18 mouse cellular contexts compared by ENCODE assay signal in genomic region chr5:148363441-148364113, GRCm38 (mm10). TPM values are rescaled to one million over a fixed set of nuclear protein-coding genes. Genes with fewer than 3 reads are reported as not detected.
A peak's percentile ranks its signal among the peaks of the same experiment; 100 is the strongest.
DNase-seq lines count a peak whose midpoint lies in the region; ATAC-seq and TF ChIP-seq lines count a peak whose summit lies in the region.
"Had no signal": no experiment of that assay in that cellular context is flagged by ENCODE, and none has a peak within 500 bp of the region (broad histone marks: within the 10 kb centered on the region; RNA-seq: fewer than 3 reads in every experiment).

No protein-coding gene starts in this region.

- DNase-seq in heart, postnatal 10 days: no peak
- DNase-seq in lung, adult 2 months: no peak
- peak; percentile 51 for DNase-seq in MN1 (ENCODE audit: low spot score)
- peak; percentile 46 to 52 for DNase-seq in lung, postnatal 4 days
- no peak for DNase-seq in cerebellum, postnatal 36 days
- DNase-seq: adrenal gland, postnatal 14 days; cerebellum, adult 8-10 months; gastrocnemius, postnatal 10 days; heart, postnatal 36 days; kidney, adult 11 months; kidney, postnatal 36 days; thymus, postnatal 25 days had no signal

- TF ChIP-seq POLR2A in lung, adult 2 months (IDR thresholded peaks at IDR 0.05; ENCODE audit: borderline replicate concordance, extremely low read depth, low read depth, low read length): no peak

- H3K27me3 ChIP-seq in heart, embryonic 13.5 days (replicated peaks): no peaks in the 10 kb centered on the region
- no peaks in the 10 kb centered on the region for H3K27me3 ChIP-seq in lung, embryonic 16.5 days (ENCODE audit: control insufficient read depth, insufficient read depth, low read depth, low read length)
- no peaks in the 10 kb centered on the region for H3K27me3 ChIP-seq in forebrain, embryonic 16.5 days (replicated peaks; ENCODE audit: control insufficient read depth, insufficient read depth, low read length)
- H3K27me3 ChIP-seq: CH12.LX; neural tube, embryonic 13.5 days had no signal

- H3K4me3 ChIP-seq in heart, embryonic 13.5 days: no peak overlapping the region
- H3K4me3 ChIP-seq in lung, embryonic 16.5 days (ENCODE audit: low read length): no peak overlapping the region
- no peak overlapping the region for H3K4me3 ChIP-seq in lung, adult 2 months (replicated peaks; ENCODE audit: extremely low read depth, low read depth, low read length)
- no peak overlapping the region for H3K4me3 ChIP-seq in forebrain, embryonic 16.5 days (replicated peaks; ENCODE audit: low read length)
- H3K4me3 ChIP-seq: neural tube, embryonic 13.5 days had no signal

- no peaks in the 10 kb centered on the region for H3K9me3 ChIP-seq in heart, embryonic 13.5 days
- H3K9me3 ChIP-seq in lung, embryonic 16.5 days (ENCODE audit: control insufficient read depth, low read length): no peaks in the 10 kb centered on the region
- no peaks in the 10 kb centered on the region for H3K9me3 ChIP-seq in forebrain, embryonic 16.5 days (ENCODE audit: control insufficient read depth, low read length)
- H3K9me3 ChIP-seq: neural tube, embryonic 13.5 days had no signal

- H3K4me2 ChIP-seq in heart, embryonic 13.5 days: no peak overlapping the region
- H3K4me2 ChIP-seq in lung, embryonic 16.5 days (ENCODE audit: low read depth, low read length): no peak overlapping the region
- H3K4me2 ChIP-seq in forebrain, embryonic 16.5 days (ENCODE audit: low read length): no peak overlapping the region
- H3K4me2 ChIP-seq: neural tube, embryonic 13.5 days had no signal

- no peak overlapping the region for H3K27ac ChIP-seq in heart, embryonic 13.5 days (replicated peaks)
- H3K27ac ChIP-seq in lung, embryonic 16.5 days (ENCODE audit: low read length): no peak overlapping the region
- no peak overlapping the region for H3K27ac ChIP-seq in forebrain, embryonic 16.5 days (ENCODE audit: low read length)
- H3K27ac ChIP-seq: neural tube, embryonic 13.5 days had no signal

- WGBS in heart, embryonic 13.5 days: 68% methylated on average over 22 of the region's 22 CpGs
- WGBS in lung, embryonic 16.5 days: 63% methylated on average over 22 of the region's 22 CpGs
- WGBS in lung, adult 2 months: 63% methylated on average over 22 of the region's 22 CpGs
- WGBS in forebrain, embryonic 16.5 days: 83% methylated on average over 22 of the region's 22 CpGs

- intact Hi-C loops in heart, postnatal 10 days (cut with DNase I): no loop called here

- H3K4me1 ChIP-seq in heart, embryonic 13.5 days: peaks cover 42% of the 10 kb centered on the region
- peaks cover 26% of the 10 kb centered on the region for H3K4me1 ChIP-seq in lung, embryonic 16.5 days (replicated peaks; ENCODE audit: control insufficient read depth, insufficient read depth, low read length)
- H3K4me1 ChIP-seq in lung, adult 2 months (ENCODE audit: control insufficient read depth, insufficient read depth, low read length): peaks cover 10% of the 10 kb centered on the region
- no peaks in the 10 kb centered on the region for H3K4me1 ChIP-seq in forebrain, embryonic 16.5 days (replicated peaks; ENCODE audit: control insufficient read depth, insufficient read depth, low read length)

- H3K9ac ChIP-seq in heart, embryonic 13.5 days: no peak overlapping the region
- H3K9ac ChIP-seq in lung, embryonic 16.5 days (ENCODE audit: low read length): no peak overlapping the region
- no peak overlapping the region for H3K9ac ChIP-seq in forebrain, embryonic 16.5 days (replicated peaks; ENCODE audit: low read depth, low read length)
- H3K9ac ChIP-seq: neural tube, embryonic 13.5 days had no signal

- no peak for TF ChIP-seq CTCF in lung, adult 2 months (IDR thresholded peaks at IDR 0.05; ENCODE audit: insufficient read depth, low read length)

- ATAC-seq in heart, embryonic 13.5 days (ENCODE audit: extremely low read depth, insufficient number of reproducible peaks, low FRiP score, low TSS enrichment): 0 out of 2 replicates have a peak, but pooled peaks have one; percentile 17
- peak; percentile 44 for ATAC-seq in lung, embryonic 16.5 days (ENCODE audit: low read depth)
- ATAC-seq in forebrain, embryonic 16.5 days: no peak
- ATAC-seq: hindbrain, embryonic 16.5 days had no signal

- H3K36me3 ChIP-seq in heart, embryonic 13.5 days: peaks cover 10% of the 10 kb centered on the region; the same call in 1 of the 2 replicates
- H3K36me3 ChIP-seq in lung, embryonic 16.5 days (ENCODE audit: control insufficient read depth, insufficient read depth, low read length): no peaks in the 10 kb centered on the region
- H3K36me3 ChIP-seq in forebrain, embryonic 16.5 days (ENCODE audit: control insufficient read depth, insufficient read depth): no peaks in the 10 kb centered on the region
- H3K36me3 ChIP-seq: neural tube, embryonic 13.5 days had no signal

RNA-seq across cellular contexts. Expression of gene Slc7a1, which starts 36.1 kb away (rescaled TPM):
- polyA plus RNA-seq in heart, embryonic 13.5 days (2015; fragmentation: Nextera tagmentation; extraction: Ambion mirVana): 16.2 and 17.3 TPM in 2 replicates
- total RNA-seq in heart, postnatal 10 days (2021): 10 to 100 TPM; 22.5 to 23.5 TPM
- 11.9 and 12.9 TPM in 2 replicates for polyA plus RNA-seq in lung, embryonic 16.5 days (2015; fragmentation: Nextera tagmentation; extraction: Ambion mirVana)
- polyA plus RNA-seq in lung, adult 2 months (2012; rRNA removed): 4.9 and 5.9 TPM in 2 replicates
- polyA plus RNA-seq in forebrain, embryonic 16.5 days (2015; fragmentation: Nextera tagmentation; extraction: Ambion mirVana): 39.3 and 42.6 TPM in 2 replicates

Comparison
In these comparisons a context has a peak if more than half of its experiments do, and no peak if none do; other contexts are left out.
1. DNase-seq: peak in MN1 (single experiment) and lung, postnatal 4 days (2 of 2); none in heart, postnatal 10 days (0 of 2), lung, adult 2 months (single experiment) and cerebellum, postnatal 36 days (0 of 2).